Mouse (Mus musculus) activated CD4-positive, CD25-positive, alpha-beta regulatory T cell (primary cell): ENCODE data around the gene Gm10024. TPM values are rescaled to one million over a fixed set of nuclear protein-coding genes. Genes with fewer than 3 reads are reported as not detected.

Source experiments
- polyA plus RNA-seq, 2 experiments: library from polyadenylated mRNA; unstranded; fragments of 100-300 nt; shearing (Covaris generic); gene quantifications; one replicate each; pipeline ENCODE4 v1.2.1; 2017

Gene Gm10024
- under 1 TPM in 1 of 2 experiments, not detected in 1; 0.65 TPM for polyA plus RNA-seq

GRCm38 (mm10) chr10:77711157-77711556 lies at the start of gene Gm10024:
TSS of gene Gm10024 (plus strand) at chr10:77711457.

GRCm38 (mm10) chr10:77685895-77686664 lies 25.2 kb upstream of the Gm10024 start, which contains the start of gene Tspear:
TSS of gene Tspear (plus strand) at chr10:77686569.

GRCm38 (mm10) chr10:77690356-77690807 lies 20.9 kb upstream of the Gm10024 start, which contains the start of gene Gm19402:
TSS of gene Gm19402 (minus strand) at chr10:77690757.

GRCm38 (mm10) chr10:77697133-77697532 lies 14.1 kb upstream of the Gm10024 start, which contains the start of gene Gm9508:
TSS of gene Gm9508 (minus strand) at chr10:77697233.

GRCm38 (mm10) chr10:77706326-77706725 lies 4.9 kb upstream of the Gm10024 start, which contains the start of gene Gm10272:
TSS of gene Gm10272 (plus strand) at chr10:77706626.

GRCm38 (mm10) chr10:77715507-77715906 lies 4.2 kb downstream of the Gm10024 start, which contains the start of gene Gm10142:
TSS of gene Gm10142 (plus strand) at chr10:77715807.

GRCm38 (mm10) chr10:77720299-77720698 lies 9.0 kb downstream of the Gm10024 start, which contains the start of gene Krtap12-1:
TSS of gene Krtap12-1 (plus strand) at chr10:77720599.

GRCm38 (mm10) chr10:77726186-77726585 lies 14.9 kb downstream of the Gm10024 start, which contains the start of gene Gm10100:
TSS of gene Gm10100 (plus strand) at chr10:77726486.

GRCm38 (mm10) chr10:77741924-77742688 lies 30.8 kb downstream of the Gm10024 start, which contains the start of gene Gm18596:
TSS of gene Gm18596 (minus strand) at chr10:77742638.

GRCm38 (mm10) chr10:77751254-77751653 lies 40.0 kb downstream of the Gm10024 start, which contains the start of gene Gm9736:
TSS of gene Gm9736 (minus strand) at chr10:77751354.

GRCm38 (mm10) chr10:77759582-77759981 lies 48.3 kb downstream of the Gm10024 start, which contains the start of gene Gm3233:
TSS of gene Gm3233 (minus strand) at chr10:77759682.

Other genes with a start within 250 kb of the Gm10024 start
- 10 to 100 TPM; 49.3 to 61.8 TPM for gene Fam207a, start 195.7 kb upstream of the Gm10024 start, polyA plus RNA-seq
- gene Itgb2, start 181.2 kb upstream of the Gm10024 start, polyA plus RNA-seq, result 100 to 1,000 TPM; 393 to 587 TPM
- 10 to 100 TPM; 80.5 to 89.8 TPM for gene Pttg1ip, start 129.7 kb upstream of the Gm10024 start, polyA plus RNA-seq
- gene Sumo3, start 105.4 kb upstream of the Gm10024 start, polyA plus RNA-seq, result 100 to 1,000 TPM; 101 to 149 TPM
- gene Gm49325, start 105.3 kb upstream of the Gm10024 start, polyA plus RNA-seq, result not detected
- gene Ube2g2, start 89.2 kb upstream of the Gm10024 start, polyA plus RNA-seq, result 10 to 100 TPM; 44.2 to 47.5 TPM
- under 1 TPM; 0.29 to 0.33 TPM for gene Tspear, start 24.9 kb upstream of the Gm10024 start, polyA plus RNA-seq
- gene Gm19402, start 20.7 kb upstream of the Gm10024 start, polyA plus RNA-seq, result not detected
- gene Gm9508, start 14.2 kb upstream of the Gm10024 start, polyA plus RNA-seq, result not detected
- gene Gm10272, start 4.8 kb upstream of the Gm10024 start, polyA plus RNA-seq, result not detected
- not detected for gene Gm10142, start 4.3 kb downstream of the Gm10024 start, polyA plus RNA-seq
- not detected for gene Krtap12-1, start 9.1 kb downstream of the Gm10024 start, polyA plus RNA-seq
- gene Gm10100, start 15.0 kb downstream of the Gm10024 start, polyA plus RNA-seq, result not detected
- gene Gm18596, start 31.2 kb downstream of the Gm10024 start, polyA plus RNA-seq, result not detected
- not detected for gene Gm9736, start 39.9 kb downstream of the Gm10024 start, polyA plus RNA-seq
- gene Gm3233, start 48.2 kb downstream of the Gm10024 start, polyA plus RNA-seq, result not detected
- not detected for gene Gm3238, start 59.9 kb downstream of the Gm10024 start, polyA plus RNA-seq
- gene Gm7138, start 65.5 kb downstream of the Gm10024 start, polyA plus RNA-seq, result not detected
- not detected for gene Gm3250, start 71.1 kb downstream of the Gm10024 start, polyA plus RNA-seq
- gene Gm7137, start 76.7 kb downstream of the Gm10024 start, polyA plus RNA-seq, result not detected
- not detected for gene Gm9639, start 83.6 kb downstream of the Gm10024 start, polyA plus RNA-seq
- not detected for gene Gm19668, start 87.7 kb downstream of the Gm10024 start, polyA plus RNA-seq
- gene Gm9507, start 100.4 kb downstream of the Gm10024 start, polyA plus RNA-seq, result not detected
- not detected for gene Gm2696, start 103.2 kb downstream of the Gm10024 start, polyA plus RNA-seq
- gene Krtap10-4, start 115.6 kb downstream of the Gm10024 start, polyA plus RNA-seq, result under 1 TPM in 1 of 2 experiments, not detected in 1; 0.21 TPM
- gene Krtap10-10, start 124.5 kb downstream of the Gm10024 start, polyA plus RNA-seq, result not detected
- gene Gm36176, start 135.3 kb downstream of the Gm10024 start, polyA plus RNA-seq, result not detected
- not detected for gene Gm10318, start 141.4 kb downstream of the Gm10024 start, polyA plus RNA-seq
- gene Gm3285, start 150.5 kb downstream of the Gm10024 start, polyA plus RNA-seq, result not detected
- gene Lrrc3, start 191.1 kb downstream of the Gm10024 start, polyA plus RNA-seq, result under 1 TPM in 1 of 2 experiments, not detected in 1; 0.22 TPM